Mouse (Mus musculus): ENCODE data around the gene Mrpl54.

Gene Mrpl54

GRCm38 (mm10) chr10:81291511-81292104 lies 24.9 kb upstream of the Mrpl54 start, which contains the start of gene Tjp3:
Tjp3 (minus strand) TSS chr10:81291581.
- peaks cover 90% of the 10 kb centered on the region for H3K4me1 ChIP-seq (replicated peaks; ENCODE audit: low read depth, low read length)
- peak within 1 kb of the TSS; percentile 75 for H3K4me3 ChIP-seq (replicated peaks; ENCODE audit: low read length)
- H3K27me3 ChIP-seq (ENCODE audit: insufficient read depth, low read length) = peaks cover 14% of the 10 kb centered on the region
- no peaks in the 10 kb centered on the region for H3K9me3 ChIP-seq (ENCODE audit: low read length)
- peaks cover 27% of the 10 kb centered on the region for H3K36me3 ChIP-seq (ENCODE audit: insufficient read depth, low read length)
- TF ChIP-seq CTCF (conservative IDR thresholded peaks at IDR 0.05; ENCODE audit: low read length) (no peak), POU5F1 (IDR thresholded peaks at IDR 0.05; ENCODE audit: borderline replicate concordance, low read length) (no peak), NANOG (IDR thresholded peaks at IDR 0.05; ENCODE audit: borderline replicate concordance, low read length) (no peak)

GRCm38 (mm10) chr10:81290698-81291460 lies 24.1 kb upstream of the Mrpl54 start:
- Histone ChIP-seq H3K9me3 (ENCODE audit: low read length) (no peaks in the 10 kb centered on the region), H3K27me3 (ENCODE audit: insufficient read depth, low read length) (peaks cover 14% of the 10 kb centered on the region), H3K4me1 (replicated peaks; ENCODE audit: low read depth, low read length) (peaks cover 90% of the 10 kb centered on the region), H3K36me3 (ENCODE audit: insufficient read depth, low read length) (peaks cover 19% of the 10 kb centered on the region), H3K4me3 (replicated peaks; ENCODE audit: low read length) (peak overlapping the region; percentile 75)
- no peak for TF ChIP-seq POU5F1 (IDR thresholded peaks at IDR 0.05; ENCODE audit: borderline replicate concordance, low read length)
- no peak for TF ChIP-seq NANOG (IDR thresholded peaks at IDR 0.05; ENCODE audit: borderline replicate concordance, low read length)
- TF ChIP-seq CTCF (conservative IDR thresholded peaks at IDR 0.05; ENCODE audit: low read length) = no peak

- Histone ChIP-seq H3K9me3 (ENCODE audit: low read length) (no peaks in the 10 kb centered on the region), H3K4me3 (replicated peaks; ENCODE audit: low read length) (peak overlapping the region; percentile 75; the same call in 1 of the 2 replicates), H3K27me3 (ENCODE audit: insufficient read depth, low read length) (peaks cover 20% of the 10 kb centered on the region), H3K36me3 (ENCODE audit: insufficient read depth, low read length) (peaks cover 9% of the 10 kb centered on the region; the same call in 1 of the 2 replicates), H3K4me1 (replicated peaks; ENCODE audit: low read depth, low read length) (peaks cover 88% of the 10 kb centered on the region)
- no peak for TF ChIP-seq NANOG (IDR thresholded peaks at IDR 0.05; ENCODE audit: borderline replicate concordance, low read length)
- no peak for TF ChIP-seq POU5F1 (IDR thresholded peaks at IDR 0.05; ENCODE audit: borderline replicate concordance, low read length)
- no peak for TF ChIP-seq CTCF (conservative IDR thresholded peaks at IDR 0.05; ENCODE audit: low read length)
Observed at GRCm38 (mm10) chr10:81289811-81290210, 23.1 kb upstream of the Mrpl54 start.

GRCm38 (mm10) chr10:81289278-81289677 lies 22.5 kb upstream of the Mrpl54 start:
- Histone ChIP-seq H3K27me3 (ENCODE audit: insufficient read depth, low read length) (peaks cover 25% of the 10 kb centered on the region), H3K4me3 (replicated peaks; ENCODE audit: low read length) (peak overlapping the region; percentile 75; the same call in 1 of the 2 replicates), H3K9me3 (ENCODE audit: low read length) (no peaks in the 10 kb centered on the region), H3K4me1 (replicated peaks; ENCODE audit: low read depth, low read length) (peaks cover 88% of the 10 kb centered on the region), H3K36me3 (ENCODE audit: insufficient read depth, low read length) (peaks cover 3% of the 10 kb centered on the region; the same call in 1 of the 2 replicates)
- TF ChIP-seq CTCF (conservative IDR thresholded peaks at IDR 0.05; ENCODE audit: low read length) (peak; percentile 72), POU5F1 (IDR thresholded peaks at IDR 0.05; ENCODE audit: borderline replicate concordance, low read length) (no peak)

- Histone ChIP-seq H3K27me3 (ENCODE audit: insufficient read depth, low read length) (peaks cover 29% of the 10 kb centered on the region), H3K4me3 (replicated peaks; ENCODE audit: low read length) (peak overlapping the region; percentile 35; the same call in 1 of the 2 replicates), H3K36me3 (ENCODE audit: insufficient read depth, low read length) (no peaks in the 10 kb centered on the region), H3K4me1 (replicated peaks; ENCODE audit: low read depth, low read length) (peaks cover 88% of the 10 kb centered on the region), H3K9me3 (ENCODE audit: low read length) (no peaks in the 10 kb centered on the region)
- TF ChIP-seq NANOG (IDR thresholded peaks at IDR 0.05; ENCODE audit: borderline replicate concordance, low read length) = no peak
- peak; percentile 97 for TF ChIP-seq CTCF (conservative IDR thresholded peaks at IDR 0.05; ENCODE audit: low read length)
Observed at GRCm38 (mm10) chr10:81288601-81289000, 21.9 kb upstream of the Mrpl54 start.

GRCm38 (mm10) chr10:81287513-81288157 lies 20.9 kb upstream of the Mrpl54 start:
- peak overlapping the region; percentile 35 for H3K4me3 ChIP-seq (replicated peaks; ENCODE audit: low read length)
- peaks cover 36% of the 10 kb centered on the region for H3K27me3 ChIP-seq (ENCODE audit: insufficient read depth, low read length)
- TF ChIP-seq CTCF (conservative IDR thresholded peaks at IDR 0.05; ENCODE audit: low read length) (peak; percentile 100), POU5F1 (IDR thresholded peaks at IDR 0.05; ENCODE audit: borderline replicate concordance, low read length) (no peak)
- no peaks in the 10 kb centered on the region for H3K36me3 ChIP-seq (ENCODE audit: insufficient read depth, low read length)
- peaks cover 94% of the 10 kb centered on the region for H3K4me1 ChIP-seq (replicated peaks; ENCODE audit: low read depth, low read length)
- no peaks in the 10 kb centered on the region for H3K9me3 ChIP-seq (ENCODE audit: low read length)

- TF ChIP-seq NANOG (IDR thresholded peaks at IDR 0.05; ENCODE audit: borderline replicate concordance, low read length) (no peak), CTCF (conservative IDR thresholded peaks at IDR 0.05; ENCODE audit: low read length) (no peak), POU5F1 (IDR thresholded peaks at IDR 0.05; ENCODE audit: borderline replicate concordance, low read length) (no peak)
- Histone ChIP-seq H3K4me3 (replicated peaks; ENCODE audit: low read length) (peak overlapping the region; percentile 80; the same call in 1 of the 2 replicates), H3K27me3 (ENCODE audit: insufficient read depth, low read length) (peaks cover 36% of the 10 kb centered on the region)
Observed at GRCm38 (mm10) chr10:81286586-81286985, 19.9 kb upstream of the Mrpl54 start.

GRCm38 (mm10) chr10:81285694-81286450 lies 19.1 kb upstream of the Mrpl54 start:
- Histone ChIP-seq H3K27me3 (ENCODE audit: insufficient read depth, low read length) (peaks cover 41% of the 10 kb centered on the region), H3K4me3 (replicated peaks; ENCODE audit: low read length) (peak overlapping the region; percentile 80), H3K4me1 (replicated peaks; ENCODE audit: low read depth, low read length) (peaks cover 92% of the 10 kb centered on the region), H3K9me3 (ENCODE audit: low read length) (no peaks in the 10 kb centered on the region), H3K36me3 (ENCODE audit: insufficient read depth, low read length) (no peaks in the 10 kb centered on the region)
- TF ChIP-seq CTCF (conservative IDR thresholded peaks at IDR 0.05; ENCODE audit: low read length) (no peak; the same call in 1 of the 2 replicates), NANOG (IDR thresholded peaks at IDR 0.05; ENCODE audit: borderline replicate concordance, low read length) (no peak), POU5F1 (IDR thresholded peaks at IDR 0.05; ENCODE audit: borderline replicate concordance, low read length) (no peak)

More at GRCm38 (mm10) chr10:81286586-81286985, 19.9 kb upstream of the Mrpl54 start:
- H3K9me3 ChIP-seq (ENCODE audit: low read length) = no peaks in the 10 kb centered on the region
- H3K4me1 ChIP-seq (replicated peaks; ENCODE audit: low read depth, low read length) = peaks cover 92% of the 10 kb centered on the region
- H3K36me3 ChIP-seq (ENCODE audit: insufficient read depth, low read length) = no peaks in the 10 kb centered on the region
